Mouse (Mus musculus): ENCODE data around the gene Allc.

- no peak for TF ChIP-seq POLR2A (IDR thresholded peaks at IDR 0.05; ENCODE audit: low read depth, low read length)
- TF ChIP-seq CTCF (IDR thresholded peaks at IDR 0.05; ENCODE audit: borderline replicate concordance, insufficient read depth, low read length) = no peak
Measured at GRCm38 (mm10) chr12:28582423-28582822, at the start of gene Allc.

Data from embryonic fibroblast, embryonic 13.5 days (primary cell).